Comparison of ENCODE assay signal across 9 mouse cellular contexts in genomic region chr1:43360291-43360690, GRCm38 (mm10).
DNase-seq lines count a peak whose midpoint lies in the region; ATAC-seq and TF ChIP-seq lines count a peak whose summit lies in the region.
"Had no signal": no experiment of that assay in that cellular context is flagged by ENCODE, and none has a peak within 500 bp of the region (broad histone marks: within the 10 kb centered on the region; RNA-seq: fewer than 3 reads in every experiment).

No protein-coding gene starts in this region.

- no peaks in the 10 kb centered on the region for H3K36me3 ChIP-seq in midbrain, embryonic 10.5 days
- no peaks in the 10 kb centered on the region for H3K36me3 ChIP-seq in midbrain, postnatal 0 days (ENCODE audit: insufficient read depth, low read length)
- no peaks in the 10 kb centered on the region for H3K36me3 ChIP-seq in embryonic facial prominence, embryonic 11.5 days (replicated peaks; ENCODE audit: control insufficient read depth, insufficient read depth, low read depth, low read length)
- no peaks in the 10 kb centered on the region for H3K36me3 ChIP-seq in intestine, postnatal 0 days (ENCODE audit: control insufficient read depth, insufficient read depth)
- H3K36me3 ChIP-seq in neural tube, embryonic 12.5 days = no peaks in the 10 kb centered on the region
- H3K36me3 ChIP-seq: G1E had no signal

- peak overlapping the region; percentile 24 for H3K27ac ChIP-seq in midbrain, embryonic 10.5 days (replicated peaks)
- no peak overlapping the region for H3K27ac ChIP-seq in midbrain, postnatal 0 days (ENCODE audit: low read depth, low read length)
- no peak overlapping the region for H3K27ac ChIP-seq in embryonic facial prominence, embryonic 11.5 days (replicated peaks; ENCODE audit: low read depth, low read length)
- H3K27ac ChIP-seq in intestine, postnatal 0 days (ENCODE audit: low read depth, low read length) = no peak overlapping the region
- no peak overlapping the region for H3K27ac ChIP-seq in neural tube, embryonic 12.5 days

- no peak overlapping the region for H3K4me3 ChIP-seq in midbrain, embryonic 10.5 days
- H3K4me3 ChIP-seq in midbrain, postnatal 0 days (ENCODE audit: low read depth, low read length) = no peak overlapping the region
- no peak overlapping the region for H3K4me3 ChIP-seq in embryonic facial prominence, embryonic 11.5 days (ENCODE audit: low read depth, low read length)
- no peak overlapping the region for H3K4me3 ChIP-seq in intestine, postnatal 0 days (ENCODE audit: low read depth, low read length)
- no peak overlapping the region for H3K4me3 ChIP-seq in neural tube, embryonic 12.5 days

- H3K4me2 ChIP-seq in midbrain, postnatal 0 days (ENCODE audit: low read depth, low read length, poor library complexity, severe bottlenecking) = no peak overlapping the region
- H3K4me2 ChIP-seq in embryonic facial prominence, embryonic 11.5 days (ENCODE audit: low read depth, low read length) = no peak overlapping the region
- H3K4me2 ChIP-seq in intestine, postnatal 0 days (replicated peaks; ENCODE audit: low read depth) = no peak overlapping the region
- peak overlapping the region; percentile 27; the same call in 1 of the 2 replicates for H3K4me2 ChIP-seq in neural tube, embryonic 12.5 days (replicated peaks)

- no peak for ATAC-seq in midbrain, postnatal 0 days (ENCODE audit: low FRiP score)
- ATAC-seq in embryonic facial prominence, embryonic 11.5 days (replicated peaks; ENCODE audit: insufficient number of reproducible peaks, low FRiP score, low TSS enrichment, low read depth) = peak; percentile 31; the same call in 1 of the 2 replicates
- 0 out of 2 replicates have a peak, but pooled peaks have one; percentile 19 for ATAC-seq in intestine, postnatal 0 days
- ATAC-seq in neural tube, embryonic 12.5 days (ENCODE audit: low FRiP score, low read depth) = no peak

- H3K27me3 ChIP-seq in midbrain, embryonic 10.5 days (ENCODE audit: low read depth, poor library complexity, severe bottlenecking) = peaks cover 13% of the 10 kb centered on the region
- H3K27me3 ChIP-seq in midbrain, postnatal 0 days (ENCODE audit: insufficient read depth, low read length) = no peaks in the 10 kb centered on the region
- H3K27me3 ChIP-seq in embryonic facial prominence, embryonic 11.5 days (ENCODE audit: control insufficient read depth, insufficient read depth, low read length) = no peaks in the 10 kb centered on the region
- no peaks in the 10 kb centered on the region for H3K27me3 ChIP-seq in intestine, postnatal 0 days (replicated peaks; ENCODE audit: control insufficient read depth, insufficient read depth, low read length)
- no peaks in the 10 kb centered on the region for H3K27me3 ChIP-seq in neural tube, embryonic 12.5 days (replicated peaks)

- H3K9me3 ChIP-seq in midbrain, embryonic 10.5 days (replicated peaks) = no peaks in the 10 kb centered on the region
- no peaks in the 10 kb centered on the region for H3K9me3 ChIP-seq in midbrain, postnatal 0 days (ENCODE audit: low read length)
- no peaks in the 10 kb centered on the region for H3K9me3 ChIP-seq in embryonic facial prominence, embryonic 11.5 days (replicated peaks; ENCODE audit: control insufficient read depth, low read length)
- H3K9me3 ChIP-seq in intestine, postnatal 0 days (ENCODE audit: control insufficient read depth) = no peaks in the 10 kb centered on the region
- no peaks in the 10 kb centered on the region for H3K9me3 ChIP-seq in neural tube, embryonic 12.5 days

- peak; percentile 13 for DNase-seq in midbrain, embryonic 10.5 days (ENCODE audit: low spot score)
- no peak for DNase-seq in midbrain, postnatal 0 days (ENCODE audit: low spot score)
- DNase-seq in embryonic facial prominence, embryonic 11.5 days (ENCODE audit: low spot score) = no peak
- DNase-seq in c-Kit-positive CD71-positive TER-119-positive erythroid progenitor cells, embryonic 14.5 days (ENCODE audit: low spot score) = no peak
- DNase-seq in frontal cortex, postnatal 36 days (ENCODE audit: low spot score in 2 of 2) = no peak
- DNase-seq: layer of hippocampus, adult 9-11 months had no signal

- H3K9ac ChIP-seq in midbrain, postnatal 0 days (replicated peaks; ENCODE audit: low read length, poor library complexity, severe bottlenecking) = no peak overlapping the region
- H3K9ac ChIP-seq in embryonic facial prominence, embryonic 11.5 days (replicated peaks; ENCODE audit: low read length) = no peak overlapping the region
- H3K9ac ChIP-seq in intestine, postnatal 0 days (ENCODE audit: low read depth, low read length) = no peak overlapping the region
- no peak overlapping the region for H3K9ac ChIP-seq in neural tube, embryonic 12.5 days

- peaks cover 31% of the 10 kb centered on the region for H3K4me1 ChIP-seq in midbrain, embryonic 10.5 days
- H3K4me1 ChIP-seq in midbrain, postnatal 0 days (ENCODE audit: insufficient read depth, low read length) = no peaks in the 10 kb centered on the region
- H3K4me1 ChIP-seq in embryonic facial prominence, embryonic 11.5 days (ENCODE audit: control insufficient read depth, insufficient read depth, low read length) = peaks cover 6% of the 10 kb centered on the region
- peaks cover 5% of the 10 kb centered on the region; the same call in 1 of the 2 replicates for H3K4me1 ChIP-seq in intestine, postnatal 0 days (replicated peaks; ENCODE audit: control insufficient read depth, insufficient read depth, low read length)
- H3K4me1 ChIP-seq in neural tube, embryonic 12.5 days = peaks cover 29% of the 10 kb centered on the region

- 56% methylated on average over 8 of the region's 8 CpGs for WGBS in midbrain, embryonic 10.5 days
- WGBS in midbrain, postnatal 0 days = 49% methylated on average over 8 of the region's 8 CpGs
- WGBS in embryonic facial prominence, embryonic 11.5 days = 46% methylated on average over 8 of the region's 8 CpGs
- WGBS in intestine, postnatal 0 days = 29% methylated on average over 8 of the region's 8 CpGs
- WGBS in neural tube, embryonic 12.5 days = 16% methylated on average over 8 of the region's 8 CpGs

- no peak for TF ChIP-seq CTCF in midbrain, postnatal 0 days (IDR thresholded peaks at IDR 0.05)
- TF ChIP-seq CTCF in intestine, postnatal 0 days (IDR thresholded peaks at IDR 0.05; ENCODE audit: low read depth) = no peak

Comparison
In these comparisons a context has a peak if more than half of its experiments do, and no peak if none do; other contexts are left out.
1. ATAC-seq: peak in embryonic facial prominence, embryonic 11.5 days (single experiment) and intestine, postnatal 0 days (single experiment); none in midbrain, postnatal 0 days (single experiment) and neural tube, embryonic 12.5 days (single experiment).